Mouse (Mus musculus) embryonic stem cell, embryonic (primary cell): ENCODE data around the gene Trappc6b.

Experiments
- CTCF ChIA-PET, 4 experiments: fragments of 300-600 bp in 2 of 4; fragments of 350-600 bp in 2 of 4; sonication (Branson Sonifier 250); formaldehyde crosslinking; loops; one replicate each; lab custom pipeline; 2022; ENCODE audit warnings: inconsistent platforms in 2 of 4; lab: Charles Lee
- POLR2A ChIA-PET, 4 experiments: fragments of 300-600 bp in 2 of 4; fragments of 350-600 bp in 2 of 4; sonication (Branson Sonifier 250); formaldehyde crosslinking; loops; one replicate each; lab custom pipeline; 2022; ENCODE audit warnings: antibody characterized with exemption in 4 of 4, inconsistent platforms in 1 of 4; lab: Charles Lee

The Trappc6b gene

DNA sequence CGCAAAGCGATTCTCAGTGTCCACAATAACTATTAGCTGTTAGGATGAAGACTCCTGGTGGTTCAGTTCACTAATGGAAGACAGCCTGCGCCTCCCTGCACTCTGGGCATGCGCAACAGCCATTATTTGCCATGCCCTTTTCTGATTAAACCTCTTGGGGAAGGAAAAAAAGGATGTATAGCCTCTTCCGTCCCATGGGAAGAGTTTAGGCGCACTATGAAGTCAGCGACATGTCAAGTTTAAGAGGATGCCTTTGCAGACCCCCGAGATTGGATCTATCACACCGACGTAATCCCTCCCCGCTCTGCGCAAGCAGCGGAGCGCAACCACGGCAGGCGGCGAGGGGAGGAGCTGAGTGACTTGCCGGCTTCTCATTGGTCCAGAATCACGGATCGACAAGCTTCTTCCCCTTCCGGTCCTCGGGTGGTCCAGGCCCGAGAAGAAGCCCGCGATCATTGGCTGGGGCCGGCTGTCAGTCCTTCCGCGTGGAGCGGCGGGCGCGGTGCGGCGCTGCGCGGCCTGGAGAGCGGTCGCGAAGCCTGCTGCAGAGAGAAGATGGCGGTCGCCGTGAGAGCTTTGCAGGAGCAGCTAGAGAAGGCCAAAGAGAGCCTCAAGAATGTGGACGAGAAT is 5.3 kb upstream of the Trappc6b start, which contains the start of gene Pnn:
TSS of gene Pnn (plus strand) at position 437 of the 630 bp plus-strand sequence.
- ChIA-PET POLR2A (interaction anchor here (0.5 to 20.9 kb wide), 80 partner anchors 8 to 1837 kb away, joined by 3 to 307 read pairs (median 5); partner anchors contain the start of genes Fbxo33 (in 4 of the 4), Gemin2 (in 3 of the 4), Mia2 (in 1 of the 4) and Mipol1 (in 1 of the 4)), CTCF (interaction anchor here in 2 of 4 experiments (0.5 to 1.3 kb wide), 10 partner anchors 10 to 154 kb away, joined by 3 to 4 read pairs (median 3); partner anchors contain the start of genes Fbxo33 (in 1 of the 2) and Mia2 (in 1 of the 2))

DNA sequence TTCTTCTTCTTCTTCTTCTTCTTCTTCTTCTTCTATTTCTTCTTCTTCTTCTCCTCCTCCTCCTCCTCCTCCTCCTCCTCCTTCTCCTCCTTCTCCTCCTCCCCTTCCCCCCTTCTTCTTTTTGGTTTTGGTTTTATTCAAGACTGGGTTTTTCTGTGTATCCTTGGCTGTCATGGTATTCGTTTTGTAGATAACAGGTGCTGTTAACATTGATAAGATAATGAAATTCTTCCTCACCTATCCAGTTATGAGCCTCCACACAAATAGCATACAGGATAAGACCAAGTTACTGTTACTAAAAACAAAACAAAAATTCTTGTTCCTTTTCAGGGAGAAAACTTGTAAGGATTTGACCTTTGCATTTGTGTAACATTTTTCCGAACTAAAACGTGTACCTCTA is 4.5 kb upstream of the Trappc6b start:
- CTCF ChIA-PET: interaction anchor here in 2 of 4 experiments (1.3 kb wide), 2 partner anchors 66 to 154 kb away, joined by 3 read pairs; partner anchors contain the start of gene Fbxo33 (in 1 of the 2)
- POLR2A ChIA-PET: interaction anchor here (1.1 to 20.9 kb wide), 24 partner anchors 10 to 1836 kb away, joined by 3 to 307 read pairs (median 14); partner anchors contain the start of genes Gemin2 (in 2 of the 4), Fbxo33 (in 1 of the 4), Mipol1 (in 1 of the 4) and Prps1l3 (in 1 of the 4)

DNA sequence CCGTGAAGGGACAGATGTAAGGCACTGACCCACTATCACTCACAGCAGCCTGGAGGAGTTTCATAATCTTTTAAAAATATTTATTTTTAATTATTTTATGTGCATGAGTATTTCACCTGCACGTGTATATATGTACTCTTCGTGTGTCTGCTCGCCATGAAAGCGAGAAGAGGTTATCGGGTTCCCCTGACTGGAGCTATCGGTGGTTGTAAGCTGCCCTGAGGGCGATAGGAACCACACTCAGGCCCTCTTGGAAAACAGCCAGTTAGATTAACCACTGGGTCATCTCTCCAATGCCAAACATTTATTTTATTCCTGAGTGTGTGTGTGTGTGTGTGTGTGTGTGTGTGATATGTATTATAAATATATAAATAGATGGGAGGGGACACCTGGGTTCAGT is 3.6 kb upstream of the Trappc6b start:
- POLR2A ChIA-PET: interaction anchor here in 3 of 4 experiments (0.6 to 20.9 kb wide), 4 partner anchors 23 to 53 kb away, joined by 3 to 307 read pairs (median 50); partner anchors contain the start of genes Gemin2 (in 1 of the 3) and Sec23a (in 1 of the 3)
- CTCF ChIA-PET: no interaction called here

DNA sequence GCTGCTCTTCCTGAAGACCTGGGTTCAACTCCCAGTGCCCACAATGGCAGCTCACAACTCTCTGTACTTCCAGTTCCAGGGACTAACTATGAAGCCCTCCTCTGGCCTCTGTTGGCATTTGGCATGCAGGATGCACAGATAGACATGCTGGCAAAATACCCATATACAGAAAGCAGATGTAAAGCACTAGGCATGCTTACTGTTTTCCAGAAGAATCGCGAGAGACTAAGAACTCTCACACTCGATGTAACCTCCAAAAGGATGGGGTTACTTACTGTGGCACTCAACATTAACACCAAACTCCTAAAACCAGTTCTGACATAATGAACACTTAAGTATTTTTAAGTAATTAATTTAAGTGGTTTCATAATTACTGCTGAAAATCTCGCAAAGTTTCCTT is 950 bp downstream of the Trappc6b start:
- ChIA-PET POLR2A (interaction anchor here (0.8 to 20.9 kb wide), 24 partner anchors 8 to 160 kb away, joined by 3 to 307 read pairs (median 4); partner anchors contain the start of genes Fbxo33 (in 3 of the 4), Gemin2 (in 1 of the 4), Mia2 (in 1 of the 4) and Sec23a (in 1 of the 4)), CTCF (interaction anchor here in 1 of 4 experiments (1.2 kb wide), 1 partner anchor 12 kb away, joined by 4 read pairs; no protein-coding TSS in a partner anchor)

DNA sequence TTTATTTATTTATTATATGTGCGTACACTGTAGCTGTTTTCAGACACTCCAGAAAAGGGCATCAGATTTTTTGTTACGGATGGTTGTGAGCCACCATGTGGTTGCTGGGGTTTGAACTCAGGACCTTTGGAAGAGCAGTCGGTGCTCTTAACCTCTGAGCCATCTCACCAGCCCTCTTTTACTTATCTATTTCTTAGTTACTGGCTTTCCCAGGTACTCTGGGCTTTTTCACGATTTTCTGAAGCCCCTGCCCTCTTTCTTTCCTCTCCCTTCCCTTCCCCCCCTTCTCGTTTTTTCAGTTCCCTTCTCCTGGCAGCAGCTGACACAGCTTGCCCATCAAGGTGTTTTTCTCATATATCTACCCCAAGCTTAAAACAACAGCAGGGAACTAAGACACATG is 3.0 kb downstream of the Trappc6b start:
- ChIA-PET CTCF (interaction anchor here in 2 of 4 experiments (0.6 to 0.7 kb wide), 2 partner anchors 37 to 170 kb away, joined by 3 to 5 read pairs; no protein-coding TSS in a partner anchor), POLR2A (interaction anchor here in 2 of 4 experiments (1.2 to 20.9 kb wide), 7 partner anchors 8 to 31 kb away, joined by 4 to 307 read pairs (median 8); partner anchors contain the start of gene Pnn (in 2 of the 2))

DNA sequence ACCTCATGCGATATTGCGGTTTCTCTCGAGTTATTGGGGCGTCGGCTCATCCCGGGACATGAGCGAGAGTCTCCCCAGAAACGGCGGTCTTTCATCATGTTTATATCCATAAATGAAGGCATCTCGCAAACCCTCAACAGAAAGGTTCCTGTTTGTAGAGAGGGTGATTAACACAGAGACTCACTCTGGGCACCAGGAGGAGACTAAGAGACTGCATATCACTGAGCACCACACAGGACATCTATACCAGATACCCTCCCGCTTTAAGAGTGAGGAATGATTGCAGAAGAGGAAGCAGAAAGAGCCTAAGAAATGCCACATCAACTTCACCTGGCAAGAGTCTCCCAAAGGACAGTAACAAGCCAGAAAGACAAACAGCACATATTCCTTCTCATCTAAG is 5.0 kb downstream of the Trappc6b start:
- POLR2A ChIA-PET: interaction anchor here (0.7 to 20.9 kb wide), 16 partner anchors 8 to 1637 kb away, joined by 3 to 307 read pairs (median 7); partner anchors contain the start of genes Gemin2 (in 2 of the 4), Pnn (in 2 of the 4) and Sec23a (in 1 of the 4)
- CTCF ChIA-PET: no interaction called here

DNA sequence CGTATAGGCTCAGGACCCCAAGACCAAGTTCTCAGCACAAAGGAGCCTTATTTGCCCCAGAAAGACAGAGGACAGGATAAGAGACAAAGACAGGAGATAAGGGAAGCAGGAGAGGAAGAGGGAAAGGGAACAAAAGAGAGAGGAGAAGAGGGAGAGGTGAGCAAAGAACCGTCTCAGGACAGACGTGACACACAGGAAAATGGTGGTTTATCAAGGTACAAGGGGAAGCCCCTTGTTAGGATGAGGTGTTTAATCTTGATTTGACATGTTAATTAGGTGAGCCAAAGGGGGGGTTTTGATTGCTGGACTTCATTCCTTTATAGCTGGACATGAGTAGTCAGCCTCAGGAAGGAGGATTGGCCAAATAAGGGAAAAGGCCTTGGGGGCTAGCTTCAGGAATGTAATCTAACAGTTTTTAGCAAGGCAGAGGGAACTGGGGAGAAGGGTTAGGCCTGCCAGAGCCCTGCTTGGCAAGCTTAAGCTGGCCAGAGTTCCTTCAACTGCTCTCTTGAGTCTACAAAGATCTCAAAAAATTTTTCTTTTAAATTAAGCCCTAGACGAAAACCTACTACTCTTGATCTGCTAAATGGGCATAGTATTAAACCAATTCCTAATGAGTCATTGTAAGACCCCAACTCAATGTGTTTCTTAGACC is 5.9 kb downstream of the Trappc6b start:
- POLR2A ChIA-PET: interaction anchor here (0.6 to 20.9 kb wide), 17 partner anchors 9 to 76 kb away, joined by 3 to 307 read pairs (median 5); partner anchors contain the start of genes Pnn (in 3 of the 4), Gemin2 (in 1 of the 4) and Sec23a (in 1 of the 4)

DNA sequence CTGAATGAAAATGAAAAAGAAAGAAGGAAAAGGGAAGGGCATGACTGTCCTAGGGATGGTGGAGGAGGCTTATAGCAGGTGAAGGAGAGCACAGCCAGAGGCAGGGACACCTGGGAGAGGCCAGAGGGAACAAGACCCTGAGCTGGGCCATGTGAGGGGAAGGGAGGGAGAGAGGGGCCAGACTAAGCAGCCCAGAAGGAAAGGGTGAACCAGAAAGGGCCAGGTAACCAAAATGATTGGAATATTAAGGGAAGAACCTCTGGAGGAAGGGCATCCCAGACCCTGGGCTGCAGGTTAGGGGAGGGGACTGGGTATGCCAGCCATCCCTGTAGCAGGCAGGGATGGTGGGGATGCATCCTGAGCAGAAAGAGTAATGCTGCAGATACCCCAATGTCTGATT is 7.3 kb downstream of the Trappc6b start:
- CTCF ChIA-PET: interaction anchor here in 1 of 4 experiments (1.4 kb wide), 1 partner anchor 13 kb away, joined by 3 read pairs; the partner anchor contains the start of gene Pnn
- POLR2A ChIA-PET: interaction anchor here in 3 of 4 experiments (0.7 to 20.9 kb wide), 7 partner anchors 10 to 24 kb away, joined by 3 to 307 read pairs (median 13); partner anchors contain the start of gene Pnn (in 2 of the 3)

More for the DNA sequence above, 5.9 kb downstream of the Trappc6b start:
- CTCF ChIA-PET: no interaction called here

DNA sequence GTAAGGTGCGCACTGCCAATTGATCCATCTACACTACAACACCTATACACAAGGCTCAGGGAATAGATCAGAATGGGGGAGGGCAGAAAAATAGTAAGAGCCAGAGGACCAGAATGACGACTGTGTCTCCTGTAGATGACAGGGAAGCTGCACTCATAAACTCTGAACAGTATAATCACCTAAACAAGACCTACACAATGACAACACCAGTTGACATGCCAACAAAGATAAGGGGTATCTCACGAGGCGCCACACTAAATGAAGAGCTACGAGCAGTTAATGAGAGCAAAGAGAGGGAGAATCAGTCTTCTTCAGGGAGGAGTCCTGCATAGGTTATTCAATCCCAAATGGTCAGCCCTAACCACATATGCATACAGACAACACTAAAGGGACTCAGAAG is 8.1 kb downstream of the Trappc6b start:
- ChIA-PET POLR2A (interaction anchor here in 3 of 4 experiments (1.0 to 20.9 kb wide), 8 partner anchors 9 to 21 kb away, joined by 3 to 307 read pairs (median 10); partner anchors contain the start of gene Pnn (in 2 of the 3)), CTCF (interaction anchor here in 1 of 4 experiments (1.4 kb wide), 1 partner anchor 14 kb away, joined by 3 read pairs; the partner anchor contains the start of gene Pnn)

DNA sequence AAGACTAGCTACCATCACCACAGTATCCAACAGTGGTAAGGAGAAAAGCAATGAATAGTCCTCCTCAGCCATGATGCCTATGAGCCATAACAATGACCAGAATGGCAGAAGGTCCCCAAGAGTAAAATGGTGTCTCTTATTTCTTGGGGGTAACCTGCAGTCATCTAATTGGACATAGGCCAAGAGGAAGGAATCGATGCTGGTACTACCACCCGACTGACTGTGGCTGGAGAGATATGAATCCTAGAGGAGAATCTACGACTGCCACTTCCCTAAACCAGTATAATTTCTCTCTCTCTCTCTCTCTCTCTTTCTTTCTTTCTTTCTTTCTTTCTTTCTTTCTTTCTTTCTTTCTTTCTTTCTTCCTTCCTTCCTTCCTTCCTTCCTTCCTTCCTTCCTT is 8.8 kb downstream of the Trappc6b start:
- CTCF ChIA-PET: no interaction called here
- POLR2A ChIA-PET: interaction anchor here in 3 of 4 experiments (0.5 to 20.9 kb wide), 8 partner anchors 9 to 29 kb away, joined by 3 to 307 read pairs (median 4); partner anchors contain the start of genes Pnn (in 2 of the 3) and Trappc6b (in 1 of the 3)

DNA sequence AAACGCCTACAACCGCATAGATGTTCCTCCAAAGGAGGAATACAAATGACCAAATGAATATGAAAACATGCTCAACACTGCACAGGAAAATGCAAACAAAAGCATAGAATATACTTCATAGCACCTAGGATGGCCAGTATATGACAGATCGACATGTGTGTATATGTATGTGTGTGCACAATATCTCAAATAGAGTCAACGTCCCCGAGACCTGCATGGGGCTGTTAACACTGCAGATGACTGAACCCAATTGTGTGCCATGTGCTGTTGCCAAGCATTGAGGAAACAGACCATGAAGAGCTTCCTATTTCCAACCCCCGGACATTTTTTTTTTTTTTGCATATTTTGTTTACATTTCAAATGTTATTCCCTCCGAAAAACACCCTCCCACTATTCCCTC is 20.4 kb downstream of the Trappc6b start:
- ChIA-PET POLR2A (interaction anchor here (0.6 to 7.6 kb wide), 125 partner anchors 8 to 1810 kb away, joined by 3 to 307 read pairs (median 5); partner anchors contain the start of genes Fbxo33 (in 4 of the 4), Gemin2 (in 4 of the 4), Pnn (in 4 of the 4) and Trappc6b (in 4 of the 4)), CTCF (interaction anchor here in 2 of 4 experiments (0.8 to 1.4 kb wide), 2 partner anchors 26 to 28 kb away, joined by 3 read pairs; partner anchors contain the start of genes Gemin2 (in 1 of the 2) and Pnn (in 1 of the 2))

DNA sequence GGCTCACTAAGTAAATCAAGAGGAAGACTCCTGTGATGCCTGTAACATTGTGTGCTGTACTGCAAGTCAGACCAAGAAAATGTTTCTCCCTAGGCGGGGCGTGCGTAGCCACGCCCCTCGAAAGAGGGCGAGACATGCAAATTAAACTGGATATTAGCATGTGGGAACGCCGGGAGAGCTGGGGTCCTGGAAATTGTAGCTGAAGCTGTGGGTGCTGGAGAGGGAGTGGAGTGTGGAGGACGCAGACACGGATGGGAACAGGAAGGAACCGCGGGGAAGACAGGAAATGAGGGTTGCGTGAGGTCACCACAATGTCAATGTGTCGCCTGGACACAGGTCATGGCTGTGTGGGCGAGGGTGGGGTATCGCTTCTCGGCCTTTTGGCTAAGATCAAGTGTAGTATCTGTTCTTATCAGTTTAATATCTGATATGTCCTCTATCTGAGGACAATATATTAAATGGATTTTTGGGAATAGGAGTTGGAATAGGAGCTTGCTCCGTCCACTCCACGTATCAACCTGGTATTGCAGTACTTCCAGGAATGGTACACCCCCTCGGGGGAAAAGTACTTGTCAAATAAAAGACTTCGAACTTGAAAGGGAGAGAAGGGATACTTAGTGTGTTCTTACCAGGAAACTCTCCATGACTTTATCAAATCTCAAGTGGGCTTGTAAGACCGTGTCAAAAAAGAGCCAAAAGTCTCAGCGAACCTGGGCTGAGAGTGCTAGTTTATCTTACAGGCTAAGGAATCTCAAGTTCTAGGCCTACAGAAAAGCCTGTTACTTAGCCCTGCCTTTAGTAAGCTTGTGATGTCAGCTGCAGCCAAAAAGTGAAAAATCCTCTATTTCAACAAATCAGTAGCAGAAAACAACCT is 21.1 kb downstream of the Trappc6b start:
- CTCF ChIA-PET: interaction anchor here in 2 of 4 experiments (0.6 to 1.4 kb wide), 3 partner anchors 27 to 703 kb away, joined by 3 read pairs; partner anchors contain the start of genes Gemin2 (in 1 of the 2) and Pnn (in 1 of the 2)
- POLR2A ChIA-PET: interaction anchor here (0.6 to 7.6 kb wide), 130 partner anchors 8 to 1810 kb away, joined by 3 to 307 read pairs (median 5); partner anchors contain the start of genes Fbxo33 (in 4 of the 4), Gemin2 (in 4 of the 4), Pnn (in 4 of the 4) and Trappc6b (in 4 of the 4)

DNA sequence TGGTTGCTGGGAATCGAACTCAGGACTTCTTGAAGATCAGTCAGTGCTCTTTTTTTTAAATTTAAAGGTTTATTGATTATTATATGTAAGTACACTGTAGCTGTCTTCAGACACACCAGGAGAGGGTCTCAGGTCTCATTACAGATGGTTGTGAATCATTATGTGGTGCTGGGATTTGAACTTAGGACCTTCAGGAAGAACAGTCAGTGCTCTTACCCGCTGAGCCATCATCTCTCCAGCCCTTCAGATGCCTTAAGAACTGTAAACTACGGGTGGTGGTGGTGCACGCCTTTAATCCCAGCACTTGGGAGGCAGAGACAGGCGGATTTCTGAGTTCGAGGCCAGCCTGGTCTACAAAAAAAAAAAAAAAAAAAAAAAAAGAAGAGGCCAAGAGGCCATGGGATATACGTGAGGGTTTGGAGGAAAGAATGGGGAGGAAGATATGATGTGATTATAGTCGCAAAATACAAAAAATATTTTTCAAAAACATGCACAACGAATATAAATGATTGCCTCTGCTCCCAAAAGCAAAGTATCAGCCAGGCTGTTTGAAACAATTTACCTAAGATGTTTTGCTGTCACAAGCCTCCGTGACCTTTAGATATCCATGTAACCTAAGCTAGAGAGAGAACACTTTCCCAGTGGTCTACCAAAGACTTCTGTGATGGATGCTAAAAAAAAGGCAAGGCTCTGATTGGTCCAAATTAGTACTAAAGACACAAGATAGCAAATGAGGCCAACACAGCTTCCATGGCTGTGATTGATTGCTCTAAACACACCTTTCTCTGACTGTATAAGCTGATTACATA is 21.9 kb downstream of the Trappc6b start:
- POLR2A ChIA-PET: interaction anchor here (0.6 to 7.6 kb wide), 84 partner anchors 7 to 213 kb away, joined by 3 to 307 read pairs (median 7); partner anchors contain the start of genes Gemin2 (in 4 of the 4), Pnn (in 4 of the 4), Trappc6b (in 4 of the 4) and Fbxo33 (in 3 of the 4)
- CTCF ChIA-PET: interaction anchor here in 1 of 4 experiments (0.6 kb wide), 1 partner anchor 702 kb away, joined by 3 read pairs; no protein-coding TSS in a partner anchor

DNA sequence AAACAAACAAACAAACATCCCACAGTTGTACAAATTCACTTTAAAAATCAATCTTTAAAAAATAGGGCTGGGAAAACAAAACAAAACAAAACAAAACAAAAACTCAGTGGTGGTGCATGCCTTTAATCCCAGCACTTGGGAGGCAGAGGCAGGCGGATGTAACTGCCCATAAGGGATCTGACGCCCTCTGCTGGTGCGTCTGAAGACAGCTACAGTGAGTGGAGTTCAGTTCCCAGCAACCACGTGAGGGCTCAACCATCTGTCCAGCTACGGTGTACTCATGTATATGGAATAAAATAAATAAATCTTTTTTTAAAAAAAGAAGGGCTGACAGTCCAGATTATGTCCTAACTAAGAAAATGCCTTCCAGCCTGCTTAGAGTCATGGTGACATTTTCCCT is 29.2 kb downstream of the Trappc6b start:
- ChIA-PET CTCF (interaction anchor here in 3 of 4 experiments (0.6 to 1.0 kb wide), 4 partner anchors 11 to 55 kb away, joined by 3 read pairs; partner anchors contain the start of gene Gemin2 (in 1 of the 3)), POLR2A (interaction anchor here in 3 of 4 experiments (0.9 to 3.0 kb wide), 13 partner anchors 8 to 188 kb away, joined by 3 to 25 read pairs (median 6); partner anchors contain the start of genes Gemin2 (in 2 of the 3), Pnn (in 2 of the 3), Sec23a (in 2 of the 3) and Fbxo33 (in 1 of the 3))

DNA sequence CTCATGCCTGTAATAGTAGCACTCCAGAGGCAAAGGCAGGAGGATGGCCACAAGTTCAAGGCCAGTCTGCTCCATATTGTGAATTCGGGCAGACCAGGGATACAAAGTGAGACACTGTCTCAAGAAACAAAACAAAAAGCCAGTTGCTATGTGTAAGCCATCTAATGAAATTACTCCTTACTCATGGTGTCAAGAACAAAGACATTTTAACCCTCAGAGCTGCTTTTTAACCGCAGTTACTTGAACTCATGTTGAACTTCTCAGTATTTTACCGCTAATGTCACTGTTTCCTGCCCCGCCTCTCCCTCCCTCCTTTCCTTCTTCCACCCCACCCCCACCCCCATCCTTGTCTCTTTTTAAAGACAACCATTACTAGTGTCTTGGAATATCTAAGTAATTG is 40.0 kb downstream of the Trappc6b start:
- POLR2A ChIA-PET: interaction anchor here in 2 of 4 experiments (0.7 to 5.0 kb wide), 2 partner anchors 9 to 23 kb away, joined by 3 to 22 read pairs; partner anchors contain the start of genes Gemin2 (in 1 of the 2) and Sec23a (in 1 of the 2)
- CTCF ChIA-PET: interaction anchor here in 2 of 4 experiments (0.6 to 0.9 kb wide), 2 partner anchors 11 to 36 kb away, joined by 3 read pairs; no protein-coding TSS in a partner anchor
